Mouse (Mus musculus) left cerebral cortex, postnatal 14 days (tissue): ENCODE data around the gene Plod1. TPM values are rescaled to one million over a fixed set of nuclear protein-coding genes. Genes with fewer than 3 reads are reported as not detected.

Source experiments
- DNase-seq, 2 experiments: peaks; one replicate each; pipeline ENCODE4 v3.0.0; 2021 to 2022; ENCODE audit warnings: low spot score in 2 of 2, mixed read lengths in 1 of 2
- intact Hi-C: fragments of 180-260 bp; cut with DNase I; formaldehyde crosslinking; loops from one replicate; pipeline ENCODE4 v1.15.1; 2025
- total RNA-seq, 2 experiments: library from RNA; stranded (reverse); gene quantifications; 2 replicates each; pipeline ENCODE4 v1.2.3; 2021

Gene Plod1
- total RNA-seq, 2 experiments from 2014 or later = 20.3 to 21.8 TPM

GRCm38 (mm10) chr4:147903601-147904000 lies 33.0 kb downstream of the Plod1 start:
- intact Hi-C loops = no loop called here

GRCm38 (mm10) chr4:147902906-147903500 lies 33.6 kb downstream of the Plod1 start:
- intact Hi-C loops = no loop called here
- no peak for DNase-seq

More at GRCm38 (mm10) chr4:147903601-147904000, 33.0 kb downstream of the Plod1 start:
- DNase-seq = no peak

DNA sequence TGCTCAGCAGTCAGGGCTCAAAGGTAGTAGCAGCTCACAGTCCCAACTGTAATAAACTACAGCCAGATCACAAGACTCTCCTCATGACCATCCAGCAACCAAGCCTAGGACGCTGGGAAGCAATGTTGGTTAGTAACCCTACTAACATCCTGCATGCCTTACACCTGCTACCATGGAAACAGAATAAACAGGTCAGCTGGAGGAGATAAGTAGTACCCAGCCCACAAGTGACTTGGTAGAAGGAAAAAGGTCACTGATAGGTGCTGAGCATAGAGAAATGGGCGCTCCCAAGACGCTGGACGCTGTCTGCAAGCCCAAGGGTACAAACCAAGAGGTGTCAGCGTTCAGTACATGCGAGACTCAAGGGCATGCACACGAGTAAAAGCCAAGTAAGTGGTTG lies 36.1 kb downstream of the Plod1 start:
- no peak for DNase-seq
- intact Hi-C loops = no loop called here

GRCm38 (mm10) chr4:147897348-147897747 lies 39.2 kb downstream of the Plod1 start:
- intact Hi-C loops = no loop called here
- DNase-seq = peak; percentile 11 to 41

- no peak for DNase-seq
- intact Hi-C loops = no loop called here
Measured at GRCm38 (mm10) chr4:147896411-147896810, 40.2 kb downstream of the Plod1 start.

DNA sequence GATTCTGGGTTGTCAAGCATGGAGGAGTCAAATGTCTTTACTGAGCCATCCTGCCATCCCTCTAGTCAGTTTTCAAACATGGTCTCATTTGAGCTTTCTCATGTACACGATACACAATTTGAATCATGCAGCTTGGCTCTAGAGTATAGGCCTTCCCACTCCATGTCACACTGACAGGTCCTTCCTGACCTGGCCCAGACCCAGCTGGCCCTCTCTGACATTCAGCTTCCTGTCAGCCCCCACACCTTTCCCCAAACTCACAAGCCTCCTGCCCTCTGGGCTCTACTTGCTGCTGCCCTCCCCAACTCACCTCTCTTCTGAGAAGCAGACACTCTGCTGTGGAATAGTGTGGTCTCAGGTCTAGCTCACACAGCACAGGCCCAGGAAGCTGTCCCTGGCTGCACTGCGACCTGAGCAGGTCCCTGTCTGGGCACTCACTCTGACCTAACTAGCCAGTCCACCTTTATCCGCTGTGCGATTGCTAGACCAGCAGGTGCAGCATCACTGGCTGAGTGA lies 40.7 kb downstream of the Plod1 start:
- no peak for DNase-seq
- intact Hi-C loops = no loop called here

GRCm38 (mm10) chr4:147890341-147890740 lies 46.2 kb downstream of the Plod1 start:
- intact Hi-C loops = no loop called here
- DNase-seq = no peak

DNA sequence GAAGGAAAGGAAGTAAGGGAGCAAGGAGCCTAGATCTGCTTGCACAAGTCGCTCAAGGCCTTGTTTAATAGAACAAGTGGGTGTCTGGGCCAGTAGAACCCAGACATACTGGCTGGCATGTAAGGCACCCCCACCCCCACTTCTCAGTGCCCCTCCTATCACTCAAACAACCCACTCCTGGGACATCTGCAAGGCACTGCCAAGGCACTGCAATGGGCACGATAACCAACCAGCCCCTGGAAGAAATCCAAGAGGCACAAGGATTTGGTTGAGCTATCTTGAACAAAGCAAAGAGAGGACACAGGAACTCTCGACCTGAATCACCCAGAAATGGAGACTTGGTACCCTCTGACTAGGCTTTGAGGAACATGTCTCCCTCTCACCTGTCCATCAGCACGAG lies 48.3 kb downstream of the Plod1 start:
- intact Hi-C loops = no loop called here

DNA sequence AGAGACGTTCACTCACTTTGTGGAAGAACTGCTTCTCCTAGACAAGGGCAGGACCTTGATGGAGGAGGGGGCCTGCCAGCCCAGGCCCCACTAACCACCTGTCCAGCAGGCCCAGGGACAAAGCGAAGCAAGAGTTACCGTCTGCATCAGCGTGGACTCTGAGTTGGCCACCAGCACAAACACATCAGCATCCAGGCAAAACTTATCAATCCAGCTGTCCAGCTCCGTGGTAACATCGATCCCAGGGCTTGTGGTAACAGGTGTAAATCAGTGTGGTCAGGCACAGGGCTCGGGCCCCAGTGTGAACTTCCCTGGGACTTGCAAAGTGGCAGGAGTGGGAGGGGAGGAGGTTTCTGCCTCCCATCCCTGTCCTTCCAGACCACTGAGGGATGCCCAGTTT lies 49.3 kb downstream of the Plod1 start:
- no peak for DNase-seq
- intact Hi-C loops = no loop called here

More for the DNA sequence above, 48.3 kb downstream of the Plod1 start:
- no peak for DNase-seq

- DNase-seq = no peak
- intact Hi-C loops = no loop called here
Measured at GRCm38 (mm10) chr4:147886158-147886557, 50.4 kb downstream of the Plod1 start.

- no peak for DNase-seq
- intact Hi-C loops = no loop called here
Measured at GRCm38 (mm10) chr4:147884138-147884537, 52.4 kb downstream of the Plod1 start.

GRCm38 (mm10) chr4:147883041-147883440 lies 53.5 kb downstream of the Plod1 start:
- DNase-seq = no peak
- intact Hi-C loops = no loop called here

- no peak for DNase-seq
- intact Hi-C loops = no loop called here
Measured at GRCm38 (mm10) chr4:147881792-147882191, 54.8 kb downstream of the Plod1 start.

DNA sequence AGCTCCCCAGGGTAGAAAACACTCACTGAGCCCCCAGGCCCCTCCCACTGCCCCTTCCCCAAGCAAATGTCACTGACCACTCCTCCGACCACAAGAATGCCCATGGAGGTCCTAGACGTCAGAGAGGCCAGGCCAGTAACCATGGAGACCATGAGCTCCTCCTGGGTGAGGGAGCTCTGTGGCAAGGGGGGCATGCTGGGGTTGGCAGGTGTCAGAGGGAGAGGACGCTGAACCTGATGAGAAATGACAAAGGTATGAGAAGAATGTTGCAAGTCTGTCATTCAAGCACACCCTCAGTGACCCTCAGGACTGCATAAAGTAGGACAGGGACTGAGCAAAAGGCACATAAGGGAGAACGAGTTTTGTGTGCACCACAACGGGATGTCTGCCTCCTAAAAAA lies 56.7 kb downstream of the Plod1 start:
- DNase-seq = no peak
- intact Hi-C loops = no loop called here

DNA sequence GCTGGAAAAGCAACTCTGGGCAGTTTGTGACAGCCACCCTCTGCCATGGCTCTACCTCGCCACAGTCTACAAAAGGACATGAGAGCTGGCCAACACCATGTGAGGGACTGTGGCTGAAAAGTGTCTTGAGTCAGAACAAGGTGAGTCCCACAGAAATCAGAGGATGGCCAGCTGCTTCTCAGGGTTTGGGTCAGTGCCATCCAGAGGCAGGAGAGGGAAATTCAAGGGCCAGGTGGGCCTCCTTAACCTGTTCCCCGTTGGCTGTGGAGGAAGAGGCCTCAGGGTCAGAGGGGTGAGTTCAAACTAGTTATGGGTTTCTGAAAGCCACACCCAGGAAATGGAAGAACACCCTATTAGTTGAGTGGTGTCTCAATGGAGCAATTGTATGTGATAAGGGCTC lies 57.1 kb downstream of the Plod1 start:
- intact Hi-C loops = no loop called here
- no peak for DNase-seq

DNA sequence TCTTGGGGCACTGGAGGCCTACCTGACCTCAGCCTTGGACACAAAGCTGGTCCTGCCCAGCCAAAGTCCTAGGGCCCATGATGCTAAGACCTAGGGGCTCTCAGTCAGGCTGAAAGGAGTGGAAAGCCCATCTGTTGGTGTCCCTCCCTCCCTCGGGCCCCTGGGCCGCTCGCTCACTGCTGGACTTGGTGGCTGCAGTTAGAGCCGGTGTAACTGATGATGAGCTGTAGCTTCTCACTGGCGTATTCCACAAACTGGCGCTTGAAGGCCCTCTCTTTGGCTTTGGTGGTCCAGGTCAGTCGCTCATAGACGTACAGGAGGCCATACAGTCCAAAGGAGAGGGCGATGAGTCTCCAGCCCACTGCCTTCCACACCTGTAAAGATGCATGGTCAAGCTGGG lies 58.0 kb downstream of the Plod1 start:
- DNase-seq = no peak
- intact Hi-C loops = no loop called here

DNA sequence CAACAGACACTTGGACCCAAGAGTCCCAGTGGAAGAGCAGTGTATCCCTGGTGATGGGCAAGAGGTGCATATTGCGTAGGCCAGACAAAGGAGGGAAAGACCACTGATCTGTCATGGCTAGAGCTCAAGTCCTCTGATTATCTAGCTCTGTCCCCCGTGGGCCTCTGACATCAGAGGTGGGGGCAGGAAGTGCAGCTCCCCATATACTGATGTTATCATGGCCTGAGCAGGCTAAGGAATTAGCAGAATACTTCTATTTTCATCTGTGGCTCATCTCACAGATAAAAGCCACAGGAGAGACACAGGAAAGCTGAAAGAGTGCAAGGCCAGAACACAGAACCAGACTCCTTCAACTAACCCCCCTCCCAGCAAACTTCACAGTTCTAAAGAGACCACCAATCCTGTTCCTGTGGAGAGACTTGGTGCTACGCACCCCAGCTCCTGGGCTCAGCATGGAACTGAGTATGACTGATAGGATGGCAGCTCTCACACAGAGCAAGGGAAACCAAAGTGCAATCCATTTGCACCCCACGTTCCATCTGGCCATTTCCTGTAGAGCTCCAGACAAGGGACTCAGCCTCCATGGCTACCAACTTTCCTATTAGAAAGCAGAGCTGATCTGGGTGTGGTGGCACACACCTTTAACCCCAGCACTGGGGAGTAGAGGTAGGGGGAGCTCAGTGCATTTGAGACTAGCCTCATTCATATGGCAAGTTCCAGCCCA lies 60.6 kb downstream of the Plod1 start:
- DNase-seq = no peak
- intact Hi-C loops = no loop called here

- DNase-seq = no peak
- intact Hi-C loops = no loop called here
Measured at GRCm38 (mm10) chr4:147869238-147869637, 67.3 kb downstream of the Plod1 start.

GRCm38 (mm10) chr4:147868450-147869031 lies 68.0 kb downstream of the Plod1 start, which contains the start of the genes Miip and Fv1:
TSS of gene Miip (minus strand) at chr4:147868816.
TSS of gene Fv1 (plus strand) at chr4:147868979.
- intact Hi-C loops = no loop called here
- peak; percentile 96 to 99 for DNase-seq

DNA sequence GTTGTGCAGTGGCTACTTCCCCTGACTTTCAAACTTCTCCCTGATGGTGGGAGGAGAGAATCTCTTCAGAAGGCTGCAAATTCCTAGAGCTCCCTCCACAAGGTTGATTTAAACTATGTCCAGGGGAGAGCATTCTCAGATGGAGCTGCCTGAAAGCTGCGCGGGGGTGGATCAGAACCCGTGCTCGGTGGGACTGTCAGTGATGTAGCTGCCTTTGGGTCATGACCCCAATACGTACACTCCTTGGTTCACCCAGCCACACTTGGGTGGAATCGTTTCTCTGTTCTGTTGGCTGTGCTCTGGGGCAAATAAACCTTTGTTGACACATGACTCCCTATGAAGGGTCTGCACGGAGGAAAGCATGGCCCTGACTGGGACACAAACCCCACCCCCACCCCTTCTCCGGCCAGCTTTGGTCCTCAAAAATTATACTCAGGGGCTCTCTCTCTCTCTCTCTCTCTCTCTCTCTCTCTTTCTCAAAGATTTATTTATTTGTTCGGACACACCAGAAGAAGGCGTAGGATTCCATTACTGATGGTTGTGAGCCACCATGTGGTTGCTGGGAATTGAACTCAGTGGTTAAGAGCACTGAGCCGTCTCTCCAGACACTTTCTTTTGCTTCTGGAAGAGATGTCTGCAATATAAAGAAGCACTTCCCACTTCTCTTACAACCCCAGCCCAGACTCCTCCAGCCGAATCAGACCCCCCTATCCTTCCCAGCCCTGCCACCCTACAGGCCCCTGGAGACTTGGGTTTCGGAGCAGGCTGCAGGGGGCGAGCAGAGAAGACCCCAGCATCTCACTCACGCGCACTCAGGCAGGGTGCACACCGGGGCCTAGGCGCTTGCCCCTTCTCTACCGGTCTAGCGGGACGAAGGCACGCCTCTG lies 68.8 kb downstream of the Plod1 start:
- intact Hi-C loops = no loop called here

More for the DNA sequence above, 68.8 kb downstream of the Plod1 start:
- peak in 1 of 2 experiments; percentile 41 for DNase-seq
